Mouse (Mus musculus) mesoderm, embryonic 11.5 days (tissue): Measurements from ENCODE around the gene Fibp.

Experiments used
- DNase-seq: peaks from one replicate; pipeline ENCODE4 v3.0.0-alpha.2; 2012; ENCODE audit warnings: low read depth, low spot score

Fibp gene

GRCm38 (mm10) chr19:5431911-5432464, 28.4 kb upstream of the Fibp start:
- no peak for DNase-seq

DNA sequence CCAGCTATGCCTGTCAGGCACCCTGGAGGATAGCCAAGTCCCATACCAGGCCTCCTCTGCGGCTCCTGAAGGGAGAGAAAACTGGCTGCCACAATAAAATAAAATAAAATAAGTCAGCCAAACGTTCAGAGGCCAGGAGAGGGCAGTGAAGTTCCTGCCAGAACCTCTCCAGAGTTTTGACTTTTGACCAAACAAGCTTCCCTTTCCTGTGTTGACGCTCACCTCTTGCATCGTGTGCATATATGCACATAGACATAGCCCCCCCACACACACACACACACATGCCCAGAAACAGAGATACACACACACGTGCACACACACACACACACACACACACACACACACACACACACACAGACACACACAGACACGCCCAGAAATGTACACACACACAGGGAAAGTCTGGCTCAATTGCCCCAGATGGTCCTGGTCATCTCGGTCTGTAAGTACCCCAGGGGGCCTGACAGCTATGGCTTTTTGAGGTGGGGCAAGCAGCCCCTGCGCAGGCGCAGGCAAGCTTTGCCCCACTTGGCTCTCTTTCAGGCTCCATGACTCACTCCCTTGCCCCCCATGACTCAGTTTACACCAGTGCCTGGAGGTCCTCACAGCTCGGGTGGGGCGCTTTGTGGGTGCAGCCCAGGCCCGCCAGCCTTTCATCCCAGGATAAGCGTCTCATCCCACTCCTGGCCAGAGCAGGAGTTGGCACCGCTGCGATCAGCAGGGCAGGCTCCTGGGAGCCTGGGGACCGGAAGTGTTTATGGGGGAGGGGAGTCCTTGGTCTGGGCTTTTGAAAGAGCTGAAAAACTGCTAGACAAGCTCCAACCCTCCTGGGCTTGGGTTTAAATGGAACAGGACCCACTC, 27.2 kb upstream of the Fibp start:
- DNase-seq = no peak

DNA sequence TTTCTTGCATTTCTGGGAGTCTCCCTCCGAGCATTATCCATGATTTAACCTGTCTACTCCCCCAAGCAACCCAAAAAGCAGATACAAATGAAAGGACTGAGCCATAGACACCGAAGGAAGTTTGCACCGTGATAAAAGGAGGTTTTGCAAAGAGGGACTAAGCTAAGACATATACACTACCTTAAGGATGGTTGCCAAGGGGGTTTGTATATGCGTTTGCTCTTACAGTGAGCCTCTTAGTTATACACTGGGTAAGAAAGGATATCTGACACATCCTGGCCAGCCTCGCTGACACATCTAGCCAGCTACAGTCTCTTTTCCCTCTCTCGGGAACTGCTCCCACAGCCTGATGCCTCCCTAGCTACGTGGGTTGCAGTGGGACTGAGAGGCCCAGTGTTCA, 26.5 kb upstream of the Fibp start:
- no peak for DNase-seq

DNA sequence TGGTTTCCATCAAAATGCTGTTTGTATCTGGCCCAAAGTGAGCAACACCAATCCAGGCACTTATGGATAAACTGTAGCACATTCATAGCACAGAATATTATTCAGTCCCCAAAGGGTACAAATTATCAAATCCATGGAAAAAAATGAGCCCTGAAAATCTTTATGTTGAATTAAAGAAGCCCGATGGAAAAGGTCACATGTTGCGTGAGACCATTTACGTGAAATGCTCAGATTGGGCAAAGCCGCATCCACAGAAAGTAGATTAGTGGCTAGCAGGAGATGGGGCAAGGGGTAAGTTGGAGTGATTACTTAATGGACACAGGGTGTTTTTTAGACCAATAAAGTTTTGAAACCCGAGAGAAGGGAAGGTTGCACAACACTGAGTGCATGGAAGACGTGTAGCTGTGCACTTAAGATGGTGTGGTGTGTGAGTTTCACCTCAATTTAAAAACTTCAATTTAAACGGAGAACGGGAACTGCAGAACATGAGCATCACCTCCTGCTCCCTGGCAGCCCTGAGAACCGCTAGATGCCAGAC, 16.0 kb upstream of the Fibp start:
- no peak for DNase-seq

DNA sequence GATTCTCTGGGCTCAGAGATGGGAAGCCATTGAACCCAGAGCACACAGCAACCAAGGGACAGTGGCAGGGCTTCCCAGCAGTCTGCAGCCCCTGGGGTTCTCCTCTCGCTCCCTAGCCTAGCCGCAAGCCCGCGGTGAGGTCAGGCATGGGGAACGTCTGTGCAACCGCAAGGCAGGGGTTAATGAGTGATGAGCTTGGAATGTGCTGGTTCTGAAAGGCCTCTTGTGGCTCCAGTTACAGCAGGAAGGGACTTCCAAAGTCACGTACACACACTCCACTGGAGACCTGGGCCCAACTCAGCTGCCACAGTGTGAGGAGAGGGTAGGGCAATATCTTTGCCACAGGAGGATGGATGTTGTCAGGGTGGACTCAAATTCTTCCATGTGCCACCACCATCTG, 15.5 kb upstream of the Fibp start:
- DNase-seq = no peak

DNA sequence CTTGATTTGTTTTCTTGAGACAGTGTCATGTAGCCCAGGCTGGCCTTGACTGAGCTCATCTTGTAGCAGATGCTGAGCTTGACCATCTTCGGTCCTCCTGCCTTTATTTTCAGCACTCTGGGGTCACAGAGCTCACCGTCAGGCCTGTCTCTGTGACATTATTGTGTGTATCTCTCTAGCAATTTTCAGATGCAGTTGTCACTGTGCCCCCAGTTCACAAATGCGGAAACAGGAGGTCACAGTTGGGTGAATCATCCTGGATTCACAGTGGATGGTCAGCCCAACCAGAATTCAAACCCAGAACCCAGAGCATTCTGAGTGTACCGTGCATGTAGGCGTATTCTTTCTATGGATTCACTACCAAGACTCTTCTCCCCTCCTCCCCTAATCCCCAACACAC, 14.7 kb upstream of the Fibp start:
- no peak for DNase-seq

DNA sequence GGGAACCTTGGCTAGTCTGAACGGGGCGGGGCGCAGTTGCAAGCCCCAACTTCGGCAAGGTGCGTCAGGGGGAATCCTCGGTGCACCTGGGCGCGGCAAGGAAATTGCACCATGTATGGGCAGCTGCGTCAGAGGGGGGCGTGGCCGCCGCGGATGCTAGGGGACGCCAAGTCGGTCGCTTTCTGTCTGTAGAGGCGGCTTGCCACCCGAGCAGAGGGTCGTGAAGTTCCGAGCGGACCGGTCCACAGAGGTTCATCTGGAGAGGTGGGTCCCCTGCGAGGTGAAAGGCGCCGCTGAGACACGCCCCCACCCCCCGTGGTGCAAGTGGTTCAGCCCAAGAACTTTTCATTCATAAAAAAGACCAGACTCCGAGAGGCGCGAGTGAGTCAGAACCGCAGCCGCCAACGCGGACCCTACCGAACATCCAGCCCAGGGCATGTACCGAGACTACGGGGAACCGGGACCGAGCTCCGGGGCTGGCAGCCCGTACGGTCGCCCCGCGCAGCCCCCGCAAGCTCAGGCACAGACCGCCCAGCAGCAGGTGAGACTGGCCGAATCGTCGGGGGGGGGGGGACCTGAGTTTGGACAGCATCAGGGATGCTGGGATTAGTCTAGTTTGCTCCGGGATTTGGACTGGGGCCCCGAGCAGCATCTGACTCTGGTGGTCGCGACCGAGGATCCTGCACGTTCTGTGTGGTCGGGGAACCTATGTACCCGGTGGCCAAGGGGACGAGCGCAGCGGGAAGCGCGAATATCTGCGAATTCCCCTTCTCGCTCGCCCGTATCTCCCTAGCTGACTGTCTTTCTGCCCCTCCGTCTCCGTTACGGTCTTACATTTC, 12.7 kb upstream of the Fibp start, which contains the start of gene Fosl1:
TSS of gene Fosl1 (plus strand) at position 33 of the 839 bp plus-strand sequence.
- no peak for DNase-seq

GRCm38 (mm10) chr19:5448354-5449150, 11.9 kb upstream of the Fibp start:
- no peak for DNase-seq

GRCm38 (mm10) chr19:5449673-5450072, 10.7 kb upstream of the Fibp start:
- DNase-seq = no peak

DNA sequence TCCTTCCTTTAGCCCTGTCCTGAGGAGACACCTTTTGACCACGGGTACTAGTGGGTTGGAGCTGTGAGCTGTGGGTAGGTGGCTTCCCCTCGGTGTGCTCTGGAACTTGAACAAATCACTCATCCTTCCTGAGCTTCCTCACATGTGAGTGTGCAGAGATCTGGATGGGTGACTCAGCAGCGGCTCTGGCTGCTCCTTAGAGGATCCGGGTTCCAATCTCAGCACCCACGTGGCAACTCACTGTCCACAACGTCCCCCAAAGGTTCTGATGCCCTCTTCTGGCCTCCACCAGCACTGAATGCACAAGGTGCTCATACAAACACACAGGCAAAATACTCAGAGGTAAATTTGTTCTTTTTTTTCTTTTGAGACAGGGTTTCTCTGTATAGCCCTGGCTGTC, 8.6 kb upstream of the Fibp start:
- DNase-seq = no peak

DNA sequence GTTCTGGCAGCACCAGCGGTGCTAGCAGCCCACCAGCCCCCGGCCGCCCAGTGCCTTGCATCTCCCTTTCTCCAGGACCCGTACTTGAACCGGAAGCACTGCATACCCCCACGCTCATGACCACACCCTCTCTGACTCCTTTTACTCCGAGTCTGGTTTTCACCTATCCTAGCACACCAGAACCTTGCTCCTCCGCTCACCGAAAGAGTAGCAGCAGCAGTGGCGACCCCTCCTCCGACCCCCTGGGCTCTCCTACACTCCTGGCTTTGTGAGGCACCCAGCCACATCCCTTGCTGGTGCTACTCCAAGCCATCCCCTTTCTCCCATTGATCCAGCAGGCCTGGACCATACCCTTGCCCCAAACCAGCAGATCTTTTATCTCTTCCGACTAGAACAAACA, 5.4 kb upstream of the Fibp start:
- DNase-seq = no peak

DNA sequence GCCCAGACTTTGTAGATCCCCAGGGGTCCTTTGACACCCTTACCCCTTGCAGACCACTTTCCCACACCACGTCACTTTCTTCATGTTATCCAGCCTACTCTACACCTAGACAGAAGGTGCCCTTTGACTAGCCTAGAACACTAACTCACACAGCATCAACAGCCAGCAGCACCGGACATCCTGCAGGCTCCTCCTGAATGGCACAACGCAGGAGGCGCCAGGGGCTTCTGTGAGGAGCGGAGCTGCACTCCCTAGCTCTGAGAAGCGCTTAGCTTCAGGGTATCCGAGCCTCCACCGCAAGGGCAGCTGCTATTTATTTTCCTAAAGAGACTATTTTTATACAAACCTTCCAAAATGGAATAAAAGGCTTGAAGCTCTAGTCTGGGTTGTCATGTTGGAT, 4.8 kb upstream of the Fibp start:
- DNase-seq = no peak

GRCm38 (mm10) chr19:5456241-5456921, 4.0 kb upstream of the Fibp start:
- DNase-seq = peak; percentile 7

- DNase-seq = peak; percentile 92
These were observed 3.3 kb upstream of the Fibp start for GRCm38 (mm10) chr19:5456922-5457745.

DNA sequence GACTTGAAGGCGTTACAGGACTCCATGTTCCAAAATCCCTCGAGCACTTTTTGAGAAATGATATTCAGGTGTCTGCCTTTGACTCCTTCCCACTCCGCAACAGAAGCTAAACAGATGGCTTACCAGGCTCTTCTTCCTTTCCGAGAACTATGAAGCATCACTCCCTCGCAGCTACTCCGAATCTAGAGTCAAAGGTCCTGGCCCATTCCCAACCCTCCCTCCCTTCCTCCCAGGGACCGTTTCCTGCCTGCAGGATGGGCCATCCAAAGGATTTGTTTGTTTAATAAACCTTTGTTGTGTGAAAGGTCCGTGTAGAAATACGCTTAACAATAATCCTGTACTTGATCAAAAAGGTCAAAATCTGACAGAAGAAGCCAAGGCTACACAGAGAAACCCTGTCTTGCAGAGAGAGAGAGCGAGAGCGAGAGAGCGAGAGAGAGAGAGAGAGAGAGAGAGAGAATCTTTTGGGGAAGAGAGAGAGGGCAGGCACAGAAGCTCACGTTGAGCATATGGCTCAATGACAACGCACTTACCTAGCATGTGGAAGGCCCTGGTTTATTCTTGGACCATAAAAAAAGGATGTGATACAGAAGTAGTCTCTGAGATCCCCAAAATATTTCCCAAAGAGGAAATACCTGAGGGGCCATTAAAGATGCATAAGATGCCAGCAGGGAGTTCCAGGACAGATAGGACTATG, 2.5 kb upstream of the Fibp start, which contains the start of gene Ccdc85b:
TSS of gene Ccdc85b (minus strand) at position 149 of the 697 bp plus-strand sequence.
- DNase-seq = no peak

DNA sequence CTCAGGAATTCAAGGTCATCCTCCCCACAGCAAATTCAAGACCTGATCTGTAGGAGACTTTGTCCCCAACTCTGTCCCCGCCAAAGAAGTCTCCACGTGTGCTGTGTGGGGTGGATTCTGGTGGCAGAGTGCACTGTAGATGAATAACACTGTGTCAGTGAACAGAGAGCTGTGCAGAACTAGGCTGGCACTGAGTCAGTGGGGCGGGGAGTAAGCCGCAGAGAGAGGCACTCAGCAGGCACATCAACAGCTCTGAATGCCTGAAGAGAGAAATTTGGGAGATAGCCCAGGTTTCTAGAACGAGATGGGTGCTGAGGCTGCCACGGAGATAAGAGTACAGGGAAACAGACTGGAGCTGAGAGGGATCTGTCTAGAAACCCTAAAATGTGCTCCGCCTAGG, 1.4 kb upstream of the Fibp start:
- DNase-seq = no peak

GRCm38 (mm10) chr19:5459896-5460295, 519 bp upstream of the Fibp start:
- DNase-seq = no peak

- DNase-seq = no peak
These were observed 996 bp downstream of the Fibp start for GRCm38 (mm10) chr19:5461411-5461810.

- no peak for DNase-seq
These were observed 2.8 kb downstream of the Fibp start for GRCm38 (mm10) chr19:5463212-5463611.
